Mouse (Mus musculus) adrenal gland, postnatal 25 days (tissue): Measurements from ENCODE around the gene Chrng. TPM values are rescaled to one million over a fixed set of nuclear protein-coding genes. Genes with fewer than 3 reads are reported as not detected.

Experiments used
- DNase-seq: peaks from one replicate; pipeline ENCODE4 v3.0.0; 2021; ENCODE audit warnings: mixed read lengths
- total RNA-seq: library from RNA; stranded (reverse); gene quantifications from 2 replicates; pipeline ENCODE4 v1.2.3, GENCODE M21; 2021

The Chrng gene
- total RNA-seq, 1 experiment from 2014 or later, result not detected

GRCm38 (mm10) chr1:87255173-87255572 lies 50.7 kb downstream of the Chrng start:
- DNase-seq, result no peak

GRCm38 (mm10) chr1:87257691-87258090 lies 53.2 kb downstream of the Chrng start:
- no peak for DNase-seq

GRCm38 (mm10) chr1:87258484-87258883 lies 54.0 kb downstream of the Chrng start:
- peak; percentile 66 for DNase-seq

- no peak for DNase-seq
Observed at GRCm38 (mm10) chr1:87259316-87259715, 54.9 kb downstream of the Chrng start.

Other genes starting within 250 kb of the Chrng start
- gene Alppl2, start 114.7 kb upstream of the Chrng start, total RNA-seq, result not detected in 2 replicates
- gene Alpi, start 103.1 kb upstream of the Chrng start, total RNA-seq, result not detected in 2 replicates
- not detected in 2 replicates for gene Akp3, start 79.7 kb upstream of the Chrng start, total RNA-seq
- gene Ecel1, start 48.1 kb upstream of the Chrng start, total RNA-seq, result 0.67 and 0.73 TPM in 2 replicates
- gene Prss56, start 21.3 kb upstream of the Chrng start, total RNA-seq, result not detected in 2 replicates
- gene Chrnd, start 14.1 kb upstream of the Chrng start, total RNA-seq, result not detected in 2 replicates
- 89.9 and 96.0 TPM in 2 replicates for gene Eif4e2, start 9.3 kb downstream of the Chrng start, total RNA-seq
- 310 and 340 TPM in 2 replicates for gene Efhd1, start 59.7 kb downstream of the Chrng start, total RNA-seq
- 94.6 and 114 TPM in 2 replicates for gene Gigyf2, start 122.3 kb downstream of the Chrng start, total RNA-seq
- not detected in 2 replicates for gene Kcnj13, start 190.1 kb downstream of the Chrng start, total RNA-seq